Mouse (Mus musculus) neutrophil, adult 5-6 weeks (primary cell): ENCODE data around the gene 4930415O20Rik. TPM values are rescaled to one million over a fixed set of nuclear protein-coding genes. Genes with fewer than 3 reads are reported as not detected.

Experiments used
- ATAC-seq: fragments of 151-379, 151-347 bp; 2 replicates; pipeline ENCODE4 v1.8.0; 2017; ENCODE audit warnings: mild to moderate bottlenecking, moderate TSS enrichment; ENCODE audit not compliant: insufficient number of reproducible peaks, poor library complexity, low FRiP score, severe bottlenecking; ENCODE audit errors: extremely low read depth
- total RNA-seq: library from RNA; stranded (forward); fragments of 200-1000 nt; gene quantifications from 2 replicates; pipeline ENCODE4 v1.2.3, GENCODE M21; 2017

Gene 4930415O20Rik
- total RNA-seq, result 1.6 TPM in 1 of 2 replicates, not detected in the other

DNA sequence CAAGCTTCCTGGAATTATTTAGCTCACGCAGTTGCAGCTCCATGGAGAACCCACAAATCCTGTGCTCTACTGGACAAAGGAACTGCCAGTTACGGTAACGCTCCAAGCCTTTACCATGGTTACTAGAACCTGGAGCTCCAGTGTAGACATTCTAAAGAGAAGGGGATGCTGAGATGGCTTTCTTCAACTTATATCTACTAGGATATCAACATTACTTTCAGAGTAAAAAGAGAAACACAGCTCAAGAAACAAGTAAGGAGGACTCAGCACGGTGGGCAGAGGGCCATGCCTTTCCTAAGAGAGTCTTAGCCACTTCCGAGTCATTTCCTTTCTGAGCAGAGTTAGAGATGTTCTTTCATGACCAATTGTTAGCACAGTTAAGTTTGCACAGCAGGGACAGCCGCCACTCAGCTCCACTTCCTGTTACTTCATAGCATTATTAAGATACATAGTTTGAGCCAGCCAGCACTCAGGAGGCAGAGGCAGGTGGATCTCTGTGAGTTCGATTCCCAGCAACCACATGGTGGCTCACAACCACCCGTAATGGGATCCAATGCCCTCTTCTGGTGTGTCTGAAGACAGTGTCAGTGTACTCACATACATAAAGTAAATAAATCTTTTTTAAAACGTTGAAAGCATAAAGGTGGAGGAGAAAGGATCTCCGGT is at the start of gene 4930415O20Rik, which contains the start of gene Ccnt1:
Gene 4930415O20Rik, plus strand, starts transcription at position 132 of the 666 bp plus-strand sequence.
Gene Ccnt1, minus strand, starts transcription at position 51 of the 666 bp plus-strand sequence.
- ATAC-seq, result no peak

DNA sequence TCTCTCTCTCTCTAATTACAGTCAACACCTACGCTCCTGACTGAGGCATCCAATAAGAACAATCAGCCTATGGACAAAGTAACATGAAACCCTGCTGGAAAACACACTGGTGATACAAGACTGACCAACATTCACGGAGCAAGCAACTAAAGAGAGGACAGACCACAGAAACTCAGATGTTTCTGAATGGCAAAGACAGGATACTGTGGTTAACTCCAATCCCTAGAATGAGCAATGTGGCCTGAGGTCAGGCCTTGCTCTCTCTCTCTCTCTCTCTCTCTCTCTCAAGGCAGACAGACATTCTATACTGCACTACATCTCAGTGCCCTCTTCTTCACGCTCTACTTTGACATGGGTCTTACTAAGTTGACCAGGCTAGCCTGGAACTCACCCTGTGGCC is 49.6 kb upstream of the 4930415O20Rik start:
- no peak for ATAC-seq

DNA sequence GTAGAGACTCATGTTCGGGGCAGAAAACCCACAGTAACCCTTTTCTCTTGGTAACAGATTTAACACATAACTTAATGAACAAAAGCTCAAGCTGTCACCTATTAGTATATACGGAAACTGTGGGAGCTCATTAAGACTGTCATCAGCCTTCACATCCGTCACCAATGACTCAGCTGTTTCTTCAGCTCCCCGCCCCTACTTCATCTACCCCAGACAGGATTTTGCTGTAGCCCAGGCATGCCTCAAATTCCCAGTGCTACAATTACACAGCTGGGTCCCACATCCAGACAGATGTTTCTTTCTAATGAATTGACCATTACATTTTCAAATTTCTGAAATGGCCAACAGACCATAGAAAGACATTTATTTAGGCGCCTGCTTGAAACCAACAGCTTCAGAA is 44.7 kb upstream of the 4930415O20Rik start:
- no peak for ATAC-seq

DNA sequence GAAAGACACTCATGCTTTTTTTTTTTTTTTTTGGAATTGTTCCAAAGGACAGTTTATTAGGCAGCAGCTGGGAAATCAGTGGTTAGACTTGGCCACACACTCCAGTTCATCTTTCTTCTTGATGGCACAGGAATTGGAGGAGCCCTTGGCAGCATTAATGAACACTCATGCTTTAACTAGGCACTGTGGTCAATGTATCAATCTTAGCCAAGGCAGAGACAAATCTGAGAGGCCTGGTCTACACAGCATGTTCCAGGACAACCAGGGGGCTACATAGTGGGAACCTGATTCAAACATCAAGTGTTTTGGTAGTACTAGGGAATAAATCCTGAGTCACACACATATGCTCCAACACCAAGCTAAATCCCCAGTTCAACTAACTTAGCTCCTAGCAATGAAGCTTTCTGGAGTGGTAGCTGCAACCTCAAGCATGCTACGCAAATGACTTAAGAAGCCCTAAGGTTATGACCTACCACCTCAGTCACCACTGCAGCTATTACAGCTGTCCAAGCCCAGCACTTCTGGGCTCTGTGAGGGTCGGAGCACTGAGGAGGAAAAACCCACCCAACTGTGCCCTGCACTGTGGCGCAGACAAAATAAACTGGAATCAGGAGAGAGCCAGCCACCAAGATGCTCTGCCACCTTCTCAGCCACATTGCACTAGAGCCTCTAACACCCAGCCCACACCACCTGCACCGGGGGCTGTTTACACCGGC is 43.6 kb upstream of the 4930415O20Rik start:
- ATAC-seq, result no peak

DNA sequence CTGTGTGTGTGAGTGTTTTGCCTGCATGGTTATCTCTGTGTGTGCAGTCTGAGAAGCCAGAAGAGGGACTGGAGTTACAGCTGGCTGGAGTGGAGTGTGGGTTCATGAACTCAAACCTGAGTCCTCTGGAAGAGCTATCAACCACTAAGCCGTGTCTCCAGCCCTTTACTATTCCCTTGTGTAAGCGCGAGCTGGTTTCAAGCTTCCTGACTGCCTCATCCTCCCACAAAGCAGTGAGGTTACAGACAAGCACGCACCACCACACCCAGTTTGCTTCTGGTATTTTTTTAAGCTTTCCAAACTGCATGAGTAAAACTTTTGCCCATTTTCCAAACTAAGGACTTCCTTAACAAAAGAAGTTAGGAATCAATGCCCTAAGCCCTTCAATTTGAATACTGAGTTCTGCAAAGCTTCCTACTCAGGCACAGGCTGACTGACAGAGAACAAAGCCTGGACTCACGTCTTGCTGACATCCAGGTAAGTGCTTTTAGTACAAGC is 42.7 kb upstream of the 4930415O20Rik start:
- ATAC-seq, result no peak

DNA sequence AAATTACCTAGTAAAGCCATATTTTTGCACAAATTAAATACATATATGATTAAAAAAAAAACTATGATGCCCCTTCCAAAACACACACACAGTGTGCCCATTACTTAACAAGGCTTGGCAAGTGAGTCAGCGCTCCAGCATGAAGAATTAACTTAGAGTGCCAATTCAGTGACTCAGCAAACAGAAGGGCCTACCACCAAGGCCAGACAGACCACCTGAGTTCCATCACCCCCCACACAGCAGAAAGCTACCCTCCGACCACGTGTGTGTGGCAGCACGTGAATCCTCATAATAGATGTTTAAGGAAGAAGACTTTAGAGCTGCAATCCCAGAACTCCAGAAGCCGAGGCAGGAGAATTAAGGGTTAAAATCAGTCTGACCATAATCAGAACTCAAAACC is 38.5 kb upstream of the 4930415O20Rik start:
- ATAC-seq, result no peak

DNA sequence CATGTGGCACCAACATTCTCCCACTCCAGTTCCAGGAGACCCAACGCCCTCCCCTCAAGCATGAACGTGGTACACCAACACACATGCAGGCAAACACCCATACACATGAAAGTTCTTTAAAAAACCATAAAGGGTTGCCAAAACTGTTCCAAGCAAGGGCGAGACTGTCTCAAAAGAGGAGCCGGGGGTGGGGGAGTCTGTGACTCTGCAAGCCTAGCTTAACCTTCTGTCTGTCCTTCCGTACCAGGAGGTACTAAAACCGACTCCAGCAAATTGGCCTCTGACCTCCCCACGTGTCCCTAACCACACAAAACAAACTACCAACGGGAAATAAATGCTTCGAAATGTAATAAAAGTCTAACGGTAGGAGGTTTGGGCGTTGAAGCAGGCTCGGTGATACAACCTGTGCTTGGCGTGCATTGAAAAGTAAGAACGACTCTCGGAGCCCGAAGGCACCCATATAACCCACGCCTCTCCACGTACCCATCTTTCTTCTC is 37.7 kb upstream of the 4930415O20Rik start:
- ATAC-seq, result no peak

DNA sequence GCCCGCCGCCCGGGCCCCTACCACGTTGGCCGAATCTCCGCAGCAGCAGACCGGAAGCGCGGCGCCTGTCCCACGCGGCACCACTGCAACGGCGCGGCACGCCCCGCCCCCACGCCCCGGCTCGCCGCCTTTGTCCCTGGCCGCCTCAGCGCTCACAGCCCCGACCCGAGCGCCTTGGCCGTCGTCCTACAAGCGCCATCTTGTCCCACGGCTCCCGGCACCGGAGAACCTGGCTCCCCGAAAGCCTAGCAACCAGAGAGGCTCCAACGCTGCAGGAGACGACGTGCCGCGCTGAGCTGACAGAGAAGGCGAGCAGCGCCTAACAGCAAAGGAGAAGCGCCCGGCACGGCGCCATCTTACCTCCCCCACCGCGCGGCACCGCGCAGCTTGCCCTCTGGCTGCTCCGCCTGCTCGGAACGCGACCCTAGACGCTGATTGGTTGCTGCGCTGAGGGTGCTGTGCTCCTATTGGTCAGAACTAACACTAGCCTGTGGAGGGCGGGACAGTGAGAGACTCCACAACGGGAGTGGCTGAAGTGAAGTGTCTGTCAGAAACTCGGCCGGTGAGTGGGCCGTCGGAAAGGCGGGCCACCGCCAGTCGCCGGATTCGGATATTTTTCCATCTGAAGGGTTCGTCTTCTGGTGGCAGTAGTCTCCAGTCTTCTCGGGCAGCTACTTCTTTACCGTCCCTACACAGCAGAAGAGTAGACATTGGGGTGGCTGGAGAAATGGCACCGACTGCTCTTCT is 36.8 kb upstream of the 4930415O20Rik start, which contains the start of gene Kansl2:
Gene Kansl2, minus strand, starts transcription at position 384 of the 747 bp plus-strand sequence.
- peak; percentile 100 for ATAC-seq

DNA sequence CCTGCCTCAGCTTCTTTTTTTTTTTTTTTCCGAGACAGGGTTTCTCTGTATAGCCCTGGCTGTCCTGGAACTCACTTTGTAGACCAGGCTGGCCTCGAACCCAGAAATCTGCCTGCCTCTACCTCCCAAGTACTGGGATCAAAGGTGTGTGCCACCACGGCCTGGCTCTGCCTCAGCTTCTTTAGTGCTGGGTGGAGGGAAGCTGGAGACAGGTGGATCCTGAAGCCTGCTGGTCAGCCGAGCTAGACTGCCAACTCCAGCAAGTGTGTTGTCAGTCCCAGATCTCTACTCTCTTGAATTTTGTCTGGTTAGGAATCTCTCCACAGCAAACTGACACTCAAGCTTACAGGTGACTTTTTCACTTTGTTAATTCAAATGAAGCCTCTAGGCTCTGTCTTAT is 34.9 kb upstream of the 4930415O20Rik start:
- ATAC-seq, result no peak

DNA sequence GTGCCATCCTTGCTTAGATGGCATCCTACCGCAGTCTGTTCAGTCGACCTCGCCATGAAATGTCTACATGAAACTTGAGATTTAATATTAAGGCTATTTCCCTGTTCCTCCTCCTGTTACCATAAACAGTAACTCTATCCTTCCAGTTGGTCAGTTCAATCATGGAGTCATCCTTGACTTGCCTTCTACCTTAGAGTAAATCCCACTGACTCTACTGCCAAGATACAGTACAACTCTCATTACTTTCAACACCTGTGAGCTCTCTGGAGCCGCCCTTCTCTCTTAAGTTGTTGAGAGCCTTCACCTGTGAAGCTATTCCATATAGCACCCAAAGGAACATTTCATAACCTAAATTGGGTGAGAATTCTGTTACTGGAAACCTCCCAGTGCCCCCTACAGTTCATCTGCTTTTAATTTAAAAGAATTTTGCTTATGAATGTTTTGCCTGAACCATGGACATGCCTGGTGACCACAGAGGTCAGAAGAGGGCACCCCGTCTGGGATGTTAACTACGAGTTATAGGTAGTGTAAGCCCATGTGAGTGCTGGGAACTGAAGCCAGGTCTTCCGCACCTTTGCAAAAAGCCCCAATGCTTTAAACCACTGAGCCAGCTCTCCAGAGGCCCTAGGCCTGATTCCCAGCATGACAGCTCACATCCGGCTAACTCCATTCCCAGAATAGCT is 33.8 kb upstream of the 4930415O20Rik start:
- no peak for ATAC-seq

DNA sequence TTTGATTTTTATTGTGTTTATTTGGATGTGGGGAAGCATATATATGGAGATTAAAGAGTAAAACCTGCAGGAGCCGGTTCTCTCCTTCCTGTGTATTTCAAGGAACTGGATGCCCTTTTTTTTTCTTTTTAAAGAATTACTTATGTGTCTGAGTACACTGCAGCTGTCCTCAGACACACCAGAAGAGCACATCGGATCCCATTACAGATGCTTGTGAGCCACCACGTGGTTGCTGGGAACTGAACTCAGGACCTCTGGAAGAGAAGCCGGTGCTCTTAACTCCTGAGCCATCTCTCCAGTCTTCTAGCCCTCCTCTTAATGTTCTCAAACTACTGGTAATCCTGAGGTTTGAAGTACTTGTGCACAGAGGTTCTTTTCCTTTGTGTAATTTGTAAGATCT is 32.9 kb upstream of the 4930415O20Rik start:
- ATAC-seq, result no peak

DNA sequence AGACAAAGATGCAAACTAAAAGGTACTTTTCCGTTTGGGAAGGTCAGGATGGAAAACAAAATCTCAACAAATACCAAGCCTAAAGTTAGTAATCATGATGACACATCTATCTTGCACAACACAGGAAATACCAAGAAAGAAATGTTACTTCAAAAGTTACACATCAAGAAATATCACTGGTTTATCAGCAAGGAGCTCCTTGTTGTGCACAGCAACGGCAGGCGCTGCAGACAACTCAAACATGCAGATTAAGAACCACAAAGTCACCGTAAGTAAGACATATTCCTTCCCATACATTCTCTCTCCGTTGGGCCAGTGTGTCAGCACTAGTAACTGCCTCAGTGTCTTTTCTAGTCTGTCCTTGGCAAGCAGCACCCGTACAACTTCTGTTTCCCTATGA is 29.7 kb upstream of the 4930415O20Rik start:
- ATAC-seq, result no peak

DNA sequence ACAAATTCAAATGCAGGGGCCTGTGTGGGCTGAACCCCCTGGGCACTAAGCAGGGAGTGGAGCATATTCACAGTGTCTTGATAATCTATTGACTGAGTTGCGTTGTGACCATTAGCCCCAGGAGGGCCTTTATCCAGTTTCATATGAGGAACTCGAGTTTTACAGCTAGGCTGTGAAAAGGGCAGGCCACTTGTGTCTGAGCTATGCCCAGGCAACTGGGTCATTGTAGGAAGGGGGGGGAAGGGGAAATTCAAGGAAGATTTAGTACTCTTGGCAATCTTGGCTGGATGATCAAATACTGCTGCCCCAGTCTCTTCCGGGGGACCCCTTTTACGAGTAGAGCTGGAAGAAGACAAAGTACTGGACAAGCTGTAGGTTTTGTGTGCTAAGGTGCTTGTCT is 27.5 kb upstream of the 4930415O20Rik start:
- ATAC-seq, result no peak

DNA sequence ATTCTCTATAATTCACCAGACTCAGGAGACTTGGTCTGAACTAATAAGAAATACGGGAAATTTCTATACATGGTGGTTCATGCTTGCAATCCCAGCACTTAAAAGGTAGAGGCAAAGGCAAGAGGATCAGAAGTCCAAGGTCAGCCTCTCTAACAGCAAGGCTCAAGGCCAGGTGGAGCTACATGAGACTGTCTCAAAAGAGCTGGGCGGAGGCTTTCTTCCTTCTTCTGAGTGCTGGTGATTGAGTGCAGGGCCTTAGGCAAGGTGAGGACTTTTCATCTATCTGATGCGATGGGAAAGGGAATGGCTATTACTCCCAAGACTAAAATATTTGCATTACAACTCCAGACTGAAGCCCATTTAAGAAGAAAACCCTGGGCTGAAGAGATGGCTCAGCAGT is 25.7 kb upstream of the 4930415O20Rik start:
- no peak for ATAC-seq

DNA sequence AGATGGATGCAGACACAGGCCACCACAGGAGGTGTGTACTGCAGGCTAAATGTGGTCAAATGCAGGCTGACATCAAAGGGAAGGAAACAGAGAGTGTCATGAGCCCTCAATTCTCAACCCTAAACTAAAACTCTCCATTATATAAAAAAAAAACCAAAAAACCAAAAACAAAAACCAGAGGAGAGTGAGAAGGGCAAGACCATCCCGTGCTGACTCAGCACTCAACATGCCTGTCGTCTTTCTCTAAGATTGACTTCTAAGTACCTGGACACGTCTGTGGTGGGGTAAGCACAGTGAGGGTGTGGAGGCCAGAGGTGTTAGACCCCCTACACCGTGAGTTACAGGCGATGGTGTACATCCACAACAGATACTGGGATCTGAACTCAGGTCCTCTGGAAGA is 24.0 kb upstream of the 4930415O20Rik start:
- no peak for ATAC-seq

DNA sequence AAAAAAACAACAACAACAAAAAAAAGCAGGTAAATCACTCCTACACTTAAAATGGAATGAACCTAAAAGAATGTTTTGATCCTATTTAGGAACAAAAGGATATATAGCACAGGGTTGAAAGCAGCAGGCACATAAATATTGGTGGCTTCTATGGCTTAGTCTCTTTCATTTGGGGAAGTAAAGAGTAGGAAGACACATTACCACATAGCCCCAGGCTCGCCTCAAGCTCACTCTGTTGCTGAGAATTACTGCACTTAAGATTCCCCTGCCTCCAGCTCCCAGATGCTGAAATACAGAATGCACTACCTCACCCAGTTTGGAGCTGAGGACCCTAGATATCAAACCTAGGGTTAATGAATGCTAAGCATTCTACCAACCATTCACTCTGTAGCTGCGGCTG is 18.0 kb upstream of the 4930415O20Rik start:
- ATAC-seq, result peak; percentile 36; the same call in 1 of the 2 replicates

DNA sequence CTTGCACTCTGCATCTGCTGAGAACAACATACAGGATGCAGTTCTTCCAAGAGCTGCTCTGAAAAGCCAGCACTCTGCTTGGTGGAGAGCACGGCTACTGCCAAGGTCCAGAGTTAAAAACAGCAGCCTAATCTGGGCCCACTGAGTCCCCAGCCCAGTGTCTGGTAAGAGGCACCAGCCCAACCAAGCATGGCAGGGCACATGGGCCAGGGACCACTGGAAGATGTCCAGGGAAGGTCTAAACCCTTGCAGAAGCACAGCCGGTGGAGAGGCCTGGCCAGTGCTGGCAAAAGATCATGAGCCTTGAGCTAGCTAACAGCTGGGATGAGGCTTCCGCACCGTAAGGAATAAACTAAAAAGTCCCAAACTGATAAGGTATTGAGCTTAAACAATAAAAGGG is 14.9 kb upstream of the 4930415O20Rik start:
- ATAC-seq, result no peak

DNA sequence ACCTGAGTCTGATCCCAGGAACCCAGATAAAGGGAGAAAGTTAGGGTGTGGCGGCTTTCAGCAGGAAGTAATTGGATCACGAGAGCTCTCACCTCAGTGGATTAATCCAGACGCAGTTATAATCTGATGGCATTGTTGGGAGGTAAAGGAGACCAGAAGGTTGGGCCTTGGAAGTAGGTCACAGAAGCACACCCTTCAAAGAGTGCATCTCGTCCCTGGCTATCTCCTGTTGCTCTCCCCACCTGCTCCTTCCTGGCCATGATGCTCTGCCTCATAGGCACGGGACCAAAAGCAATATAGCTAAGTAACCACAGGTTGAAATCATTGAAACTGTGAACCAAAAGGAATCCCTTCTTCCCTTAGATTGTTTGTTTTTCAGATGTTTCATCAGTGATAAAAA is 13.6 kb upstream of the 4930415O20Rik start:
- ATAC-seq, result no peak

DNA sequence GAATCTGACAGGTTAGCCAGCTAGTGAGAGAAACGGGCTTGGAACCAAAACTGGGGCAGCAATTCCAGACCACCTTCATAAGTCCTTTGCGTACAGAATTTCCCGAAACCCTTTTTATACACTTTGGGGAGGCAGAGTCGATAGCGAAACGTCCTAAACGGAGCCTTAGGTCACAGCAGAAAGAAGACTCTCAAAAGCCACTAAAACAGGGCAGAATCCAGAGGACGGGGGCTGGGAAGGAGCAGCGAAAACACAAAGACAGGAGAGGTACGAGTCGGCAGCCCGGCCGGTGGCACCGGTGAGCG is 3.9 kb upstream of the 4930415O20Rik start:
- no peak for ATAC-seq
